Mouse (Mus musculus) granulocyte monocyte progenitor cell, adult 5-6 weeks (primary cell): ENCODE data around the gene Gm4836. TPM values are rescaled to one million over a fixed set of nuclear protein-coding genes. Genes with fewer than 3 reads are reported as not detected.
"Not testable (repeated sequence)": the region's sequence is repeated elsewhere in the genome, so short reads cannot be mapped to it uniquely, and the experiment has no call there.

Source experiments
- ATAC-seq: replicated peaks from 2 replicates; pipeline ENCODE4 v1.8.0; 2016; ENCODE audit warnings: mild to moderate bottlenecking, moderate TSS enrichment, inconsistent platforms; ENCODE audit not compliant: poor library complexity, severe bottlenecking
- total RNA-seq, 2 experiments: library from RNA; stranded (forward) in 1 of 2; stranded (reverse) in 1 of 2; fragments of 200-712, 200-1000 nt in 1 of 2; fragments of >200 nt in 1 of 2; fragmentation: Nextera tagmentation in 1 of 2; gene quantifications; 2 replicates each; pipeline ENCODE4 v1.2.3; 2014 to 2017

Gm4836 gene
- total RNA-seq (2014; fragmentation: Nextera tagmentation) (not detected in 2 replicates), total RNA-seq (2017) (not detected in 2 replicates)

DNA sequence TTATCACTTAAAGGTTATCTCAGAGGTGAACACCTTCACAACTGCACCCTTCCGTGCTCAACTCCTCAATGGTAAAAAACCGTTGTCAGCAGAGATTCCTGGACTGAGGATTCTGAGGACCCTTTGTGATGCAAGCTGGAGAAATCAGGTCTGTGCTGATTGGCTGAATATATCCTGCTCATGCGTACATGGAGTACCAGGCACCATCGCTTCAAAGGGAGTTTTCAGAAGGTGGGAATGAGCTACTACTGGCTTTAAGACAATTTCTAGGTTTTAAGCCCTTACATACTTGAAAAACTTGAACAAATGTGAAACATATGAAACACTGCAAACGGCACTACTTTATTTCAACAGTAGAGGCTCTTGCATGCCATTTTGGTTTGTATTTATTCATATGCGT is at the start of gene Gm4836:
Gm4836 (minus strand) TSS at position 101 of the 400 bp plus-strand sequence.
- ATAC-seq, result not testable (repeated sequence)
